Mouse (Mus musculus) liver, adult 2 months (tissue): ENCODE results near the gene Etv4.

Source experiments
- CTCF ChIP-seq: fragments of 200-500 bp; IDR thresholded peaks from 2 replicates; pipeline ENCODE4 v1.5.1; 2011; ENCODE audit warnings: low read depth, low read length, control low read depth
- POLR2A ChIP-seq: fragments of 200-500 bp; IDR thresholded peaks from 2 replicates; pipeline ENCODE4 v1.6.1; 2011; ENCODE audit warnings: low read length, control low read depth; ENCODE audit not compliant: insufficient read depth; ENCODE audit errors: extremely low read depth

DNA sequence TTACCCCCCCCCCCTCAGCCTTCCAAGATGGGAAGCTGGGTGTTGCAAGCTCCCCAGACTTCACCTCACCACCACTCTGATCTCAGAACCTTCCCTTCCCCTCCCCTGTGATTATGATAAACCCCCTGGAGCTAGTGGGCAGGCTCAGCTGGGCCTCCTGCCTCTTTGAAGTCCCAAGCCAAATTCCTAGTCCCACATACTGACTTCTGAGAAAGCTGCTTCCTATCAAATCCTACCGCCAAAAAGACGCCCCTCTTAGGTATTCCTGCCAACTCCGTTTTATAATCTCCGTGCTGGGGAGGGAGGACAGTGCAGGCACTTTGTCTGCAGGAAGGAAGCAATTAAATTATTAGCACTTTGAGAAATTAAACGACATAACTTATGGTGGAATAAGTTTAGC is 16.2 kb upstream of the Etv4 start:
- TF ChIP-seq CTCF (no peak), POLR2A (no peak)
